Mouse (Mus musculus) lung, postnatal 0 days (tissue): ENCODE data around the gene Snorc. TPM values are rescaled to one million over a fixed set of nuclear protein-coding genes. Genes with fewer than 3 reads are reported as not detected.
"Not testable (repeated sequence)": the region's sequence is repeated elsewhere in the genome, so short reads cannot be mapped to it uniquely, and the experiment has no call there.

Experiments
- ATAC-seq: fragments of 200-750 bp; cut with Nextera tagmentation; 2 replicates; pipeline ENCODE4 v1.8.0; 2017; ENCODE audit warnings: moderate library complexity
- DNase-seq: peaks from one replicate; pipeline ENCODE4 v3.0.0-alpha.2; 2016; ENCODE audit warnings: low spot score
- H3K27ac ChIP-seq: fragments of 300-500 bp; sonication (generic); 2 replicates; pipeline ENCODE4 v1.5.1; 2014; ENCODE audit warnings: antibody characterized with exemption, mild to moderate bottlenecking, low read length, mixed read lengths
- H3K27me3 ChIP-seq: fragments of 300-500 bp; sonication (generic); replicated peaks from 2 replicates; pipeline ENCODE4 v1.6.1; 2014; ENCODE audit warnings: low read length, mixed read lengths; ENCODE audit not compliant: insufficient read depth
- H3K36me3 ChIP-seq: fragments of 300-500 bp; sonication (generic); 2 replicates; pipeline ENCODE4 v1.6.1; 2014; ENCODE audit warnings: low read length, mixed read lengths; ENCODE audit not compliant: insufficient read depth
- H3K4me1 ChIP-seq: fragments of 300-500 bp; sonication (generic); 2 replicates; pipeline ENCODE4 v1.6.1; 2014; ENCODE audit warnings: antibody characterized with exemption, low read depth, low read length, mixed read lengths; ENCODE audit not compliant: insufficient read depth
- H3K4me2 ChIP-seq: fragments of 300-500 bp; sonication (generic); replicated peaks from 2 replicates; pipeline ENCODE4 v1.6.1; 2014; ENCODE audit warnings: low read depth, mild to moderate bottlenecking, low read length, moderate library complexity, mixed read lengths
- H3K4me3 ChIP-seq: fragments of 300-500 bp; sonication (generic); 2 replicates; pipeline ENCODE4 v1.5.1; 2014; ENCODE audit warnings: low read depth, low read length
- H3K9ac ChIP-seq: fragments of 300-500 bp; sonication (generic); replicated peaks from 2 replicates; pipeline ENCODE4 v1.6.1; 2014; ENCODE audit warnings: low read depth, mild to moderate bottlenecking
- H3K9me3 ChIP-seq: fragments of 300-500 bp; sonication (generic); 2 replicates; pipeline ENCODE4 v1.6.1; 2016; ENCODE audit warnings: low read length, mixed read lengths
- CTCF ChIP-seq: IDR thresholded peaks from 2 replicates; pipeline ENCODE4 v1.5.1; 2016; ENCODE audit warnings: antibody characterized with exemption, mild to moderate bottlenecking
- EP300 ChIP-seq: IDR thresholded peaks from 2 replicates; pipeline ENCODE4 v1.6.1; 2016; ENCODE audit warnings: antibody characterized with exemption, mild to moderate bottlenecking, control low read depth
- WGBS: fragments of 180-500 bp; shearing (Covaris S2); extraction: QIAGEN DNeasy Blood & Tissue Kit; methylation state at CpG from one replicate; pipeline ENCODE4 v1.1.7; 2014; 5-methylcytosine and 5-hydroxymethylcytosine counted together
- polyA plus RNA-seq: library from polyadenylated mRNA; unstranded; fragments of >200 nt; fragmentation: Nextera tagmentation; extraction: Ambion mirVana; gene quantifications from 2 replicates; pipeline ENCODE4 v1.2.1, GENCODE M21; 2015

Gene Snorc
- polyA plus RNA-seq, 1 experiment from 2014 or later, result not detected

- ATAC-seq (no peak), DNase-seq (no peak)
- Histone ChIP-seq H3K9ac (no peak overlapping the region), H3K9me3 (no peaks in the 10 kb centered on the region), H3K36me3 (no peaks in the 10 kb centered on the region), H3K4me2 (no peak overlapping the region), H3K27me3 (no peaks in the 10 kb centered on the region), H3K27ac (no peak overlapping the region), H3K4me3 (no peak overlapping the region), H3K4me1 (no peaks in the 10 kb centered on the region)
- 88% methylated on average over 4 of the region's 4 CpGs for WGBS
- TF ChIP-seq EP300 (no peak), CTCF (no peak)
These were observed 12.0 kb upstream of the Snorc start for GRCm38 (mm10) chr1:87458045-87458444.

- H3K27ac ChIP-seq, H3K9ac ChIP-seq, H3K4me2 ChIP-seq, H3K27me3 ChIP-seq, H3K4me3 ChIP-seq, H3K36me3 ChIP-seq, DNase-seq, H3K4me1 ChIP-seq, ATAC-seq, H3K9me3 ChIP-seq: not testable (repeated sequence)
- 83% methylated on average over 6 of the region's 7 CpGs for WGBS
These were observed 10.2 kb upstream of the Snorc start for GRCm38 (mm10) chr1:87459856-87460255.

GRCm38 (mm10) chr1:87467469-87467868 lies 2.6 kb upstream of the Snorc start:
- Histone ChIP-seq H3K4me1 (no peaks in the 10 kb centered on the region), H3K9me3 (no peaks in the 10 kb centered on the region), H3K9ac (no peak overlapping the region), H3K36me3 (no peaks in the 10 kb centered on the region), H3K4me3 (no peak overlapping the region), H3K27me3 (no peaks in the 10 kb centered on the region), H3K4me2 (no peak overlapping the region), H3K27ac (no peak overlapping the region)
- DNase-seq, result no peak
- ATAC-seq, result no peak
- TF ChIP-seq CTCF, result no peak
- TF ChIP-seq EP300, result no peak
- 65% methylated on average over 9 of the region's 9 CpGs for WGBS

- H3K27ac ChIP-seq, result no peak overlapping the region
- WGBS, result 64% methylated on average over 6 of the region's 6 CpGs
- no peaks in the 10 kb centered on the region for H3K36me3 ChIP-seq
- no peak overlapping the region for H3K9ac ChIP-seq
- no peak overlapping the region for H3K4me3 ChIP-seq
- no peak for ATAC-seq
- H3K9me3 ChIP-seq, result no peaks in the 10 kb centered on the region
- no peaks in the 10 kb centered on the region for H3K4me1 ChIP-seq
- no peak overlapping the region for H3K4me2 ChIP-seq
- peak; percentile 21 for DNase-seq
- TF ChIP-seq CTCF (peak; percentile 43), EP300 (no peak)
- H3K27me3 ChIP-seq, result no peaks in the 10 kb centered on the region
These were observed 1.8 kb upstream of the Snorc start for GRCm38 (mm10) chr1:87468321-87468720.

- WGBS, result 80% methylated on average over 7 of the region's 7 CpGs
- TF ChIP-seq CTCF, result no peak
- TF ChIP-seq EP300, result no peak
- no peak overlapping the region for H3K4me2 ChIP-seq
- no peak overlapping the region for H3K27ac ChIP-seq
- no peaks in the 10 kb centered on the region for H3K36me3 ChIP-seq
- no peak overlapping the region for H3K4me3 ChIP-seq
- no peaks in the 10 kb centered on the region for H3K4me1 ChIP-seq
- DNase-seq (no peak), ATAC-seq (no peak)
- H3K27me3 ChIP-seq, result no peaks in the 10 kb centered on the region
- no peaks in the 10 kb centered on the region for H3K9me3 ChIP-seq
- H3K9ac ChIP-seq, result no peak overlapping the region
These were observed 1.8 kb downstream of the Snorc start for GRCm38 (mm10) chr1:87471914-87472313.

GRCm38 (mm10) chr1:87472576-87472975 lies 2.5 kb downstream of the Snorc start:
- no peaks in the 10 kb centered on the region for H3K4me1 ChIP-seq
- no peaks in the 10 kb centered on the region for H3K36me3 ChIP-seq
- no peak overlapping the region for H3K4me2 ChIP-seq
- H3K27ac ChIP-seq, result no peak overlapping the region
- no peaks in the 10 kb centered on the region for H3K9me3 ChIP-seq
- DNase-seq, result no peak
- H3K9ac ChIP-seq, result no peak overlapping the region
- H3K4me3 ChIP-seq, result no peak overlapping the region
- H3K27me3 ChIP-seq, result no peaks in the 10 kb centered on the region
- WGBS, result 62% methylated on average over 7 of the region's 7 CpGs
- ATAC-seq, result no peak
- TF ChIP-seq EP300 (no peak), CTCF (no peak)
